Mouse (Mus musculus) inflammation-experienced regulatory T-cells, adult 6 months (primary cell): Measurements from ENCODE around the gene Bicdl2. TPM values are rescaled to one million over a fixed set of nuclear protein-coding genes. Genes with fewer than 3 reads are reported as not detected.

ENCODE experiments used
- ATAC-seq: one replicate; pipeline ENCODE4 v1.8.0; 2017
- polyA plus RNA-seq, 3 experiments: library from polyadenylated mRNA; unstranded; fragments of 100-300 nt; shearing (Covaris generic); gene quantifications; one replicate each; pipeline ENCODE4 v1.2.1; 2017

Gene Bicdl2
- polyA plus RNA-seq, 3 experiments from 2014 or later: 0.23 TPM; not detected in 2

DNA sequence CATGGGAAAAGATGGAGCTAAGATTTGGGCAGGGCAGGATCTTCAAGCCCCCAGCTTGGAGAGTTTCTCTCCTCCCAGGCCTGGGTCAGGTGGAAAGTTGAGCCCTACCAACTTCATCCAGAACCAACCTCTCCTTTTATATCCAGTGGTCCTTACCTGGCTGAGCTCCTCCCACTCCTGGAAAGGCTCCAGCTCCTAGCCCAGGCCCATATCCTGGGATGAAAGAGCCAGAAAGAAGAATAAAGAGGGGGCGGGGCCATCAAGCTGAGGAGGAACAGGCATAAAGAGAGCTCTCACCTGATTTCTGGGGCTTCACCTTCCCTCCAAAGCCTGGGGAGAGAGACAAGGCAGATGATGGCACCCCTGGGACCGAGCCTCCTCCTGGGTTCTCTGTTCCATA lies 56.7 kb downstream of the Bicdl2 start:
- no peak for ATAC-seq

Other genes with a start within 250 kb of the Bicdl2 start
- gene Vmn2r117, start 180.8 kb upstream of the Bicdl2 start, polyA plus RNA-seq: not detected
- 1 to 10 TPM; 4.0 to 5.5 (median 4.8) TPM for gene Zfp213, start 96.3 kb upstream of the Bicdl2 start, polyA plus RNA-seq
- under 1 TPM in 1 of 3 experiments, not detected in 2; 0.71 TPM for gene Zfp13, start 61.0 kb upstream of the Bicdl2 start, polyA plus RNA-seq
- gene Zscan10, start 59.6 kb upstream of the Bicdl2 start, polyA plus RNA-seq: 1 to 10 TPM in 2 of 3 experiments, under 1 TPM in 1; 0.73 to 3.1 (median 1.2) TPM
- 1 to 10 TPM in 2 of 3 experiments, under 1 TPM in 1; 0.80 to 6.6 (median 2.8) TPM for gene Mmp25, start 15.2 kb upstream of the Bicdl2 start, polyA plus RNA-seq
- gene Hcfc1r1, start 13.1 kb downstream of the Bicdl2 start, polyA plus RNA-seq: 10 to 100 TPM; 62.6 to 79.5 (median 70.7) TPM
- gene Thoc6, start 13.4 kb downstream of the Bicdl2 start, polyA plus RNA-seq: 10 to 100 TPM; 27.1 to 36.7 (median 27.5) TPM
- gene Tnfrsf12a, start 17.0 kb downstream of the Bicdl2 start, polyA plus RNA-seq: 1 to 10 TPM; 3.7 to 6.5 (median 4.6) TPM
- gene Cldn6, start 18.7 kb downstream of the Bicdl2 start, polyA plus RNA-seq: not detected
- not detected for gene Cldn9, start 23.5 kb downstream of the Bicdl2 start, polyA plus RNA-seq
- not detected for gene 1520401A03Rik, start 62.3 kb downstream of the Bicdl2 start, polyA plus RNA-seq
- gene Pkmyt1, start 65.8 kb downstream of the Bicdl2 start, polyA plus RNA-seq: 10 to 100 TPM in 2 of 3 experiments, 1 to 10 TPM in 1; 7.5 to 18.5 (median 11.3) TPM
- gene Paqr4, start 80.4 kb downstream of the Bicdl2 start, polyA plus RNA-seq: 1 to 10 TPM; 1.3 to 7.2 (median 2.5) TPM
- 1 to 10 TPM in 2 of 3 experiments, under 1 TPM in 1; 0.78 to 3.2 (median 1.1) TPM for gene Kremen2, start 85.3 kb downstream of the Bicdl2 start, polyA plus RNA-seq
- 10 to 100 TPM; 13.2 to 15.6 (median 13.7) TPM for gene Flywch1, start 111.1 kb downstream of the Bicdl2 start, polyA plus RNA-seq
- 1 to 10 TPM; 1.3 to 3.1 (median 2.3) TPM for gene Flywch2, start 125.6 kb downstream of the Bicdl2 start, polyA plus RNA-seq
- gene Srrm2, start 130.0 kb downstream of the Bicdl2 start, polyA plus RNA-seq: 100 to 1,000 TPM; 271 to 328 (median 302) TPM
- 100 to 1,000 TPM; 674 to 762 (median 707) TPM for gene Elob, start 168.6 kb downstream of the Bicdl2 start, polyA plus RNA-seq
- 1 to 10 TPM in 2 of 3 experiments, not detected in 1; 1.3 to 1.6 TPM for gene Prss33, start 175.6 kb downstream of the Bicdl2 start, polyA plus RNA-seq
- gene Prss32, start 183.3 kb downstream of the Bicdl2 start, polyA plus RNA-seq: 1 to 10 TPM in 1 of 3 experiments, under 1 TPM in 1, not detected in 1; 0.34 to 1.1 TPM
- 10 to 100 TPM in 2 of 3 experiments, 1 to 10 TPM in 1; 3.9 to 19.1 (median 13.6) TPM for gene Prss41, start 183.7 kb downstream of the Bicdl2 start, polyA plus RNA-seq
- gene Prss21, start 207.6 kb downstream of the Bicdl2 start, polyA plus RNA-seq: not detected
- not detected for gene Dcpp1, start 220.4 kb downstream of the Bicdl2 start, polyA plus RNA-seq
- not detected for gene Dcpp2, start 220.4 kb downstream of the Bicdl2 start, polyA plus RNA-seq